Mouse (Mus musculus): Measurements from ENCODE around the gene Atf6.

The Atf6 gene

GRCm38 (mm10) chr1:170884390-170884789, 16.8 kb upstream of the Atf6 start:
- in situ Hi-C loops (cut with MboI, MseI) = no loop called here

GRCm38 (mm10) chr1:170882915-170883485, 15.4 kb upstream of the Atf6 start:
- in situ Hi-C loops (cut with MboI, MseI) = no loop called here

GRCm38 (mm10) chr1:170876906-170877305, 9.3 kb upstream of the Atf6 start:
- in situ Hi-C loops (cut with MboI, MseI) = no loop called here

GRCm38 (mm10) chr1:170875676-170876075, 8.1 kb upstream of the Atf6 start:
- in situ Hi-C loops (cut with MboI, MseI) = no loop called here

- in situ Hi-C loops (cut with MboI, MseI) = loop anchor here (25.0 kb wide), 1 partner anchor 1340 kb away; the partner anchor contains the start of genes Casq1 and Pea15a
Measured at GRCm38 (mm10) chr1:170871961-170872360, 4.4 kb upstream of the Atf6 start.

GRCm38 (mm10) chr1:170871402-170871801, 3.8 kb upstream of the Atf6 start:
- in situ Hi-C loops (cut with MboI, MseI) = loop anchor here (25.0 kb wide), 1 partner anchor 1341 kb away; the partner anchor contains the start of genes Casq1 and Pea15a

- in situ Hi-C loops (cut with MboI, MseI) = loop anchor here (25.0 kb wide), 1 partner anchor 1343 kb away; the partner anchor contains the start of genes Casq1 and Pea15a
Measured at GRCm38 (mm10) chr1:170868905-170869283, 1.3 kb upstream of the Atf6 start.

GRCm38 (mm10) chr1:170868107-170868904, 735 bp upstream of the Atf6 start:
- in situ Hi-C loops (cut with MboI, MseI) = loop anchor here (25.0 kb wide), 1 partner anchor 1344 kb away; the partner anchor contains the start of genes Casq1 and Pea15a

- in situ Hi-C loops (cut with MboI, MseI) = loop anchor here (25.0 kb wide), 1 partner anchor 1345 kb away; the partner anchor contains the start of genes Casq1 and Pea15a
Measured at GRCm38 (mm10) chr1:170866992-170867690, 430 bp downstream of the Atf6 start.

GRCm38 (mm10) chr1:170865406-170865805, 2.2 kb downstream of the Atf6 start:
- in situ Hi-C loops (cut with MboI, MseI) = loop anchor here (25.0 kb wide), 1 partner anchor 1347 kb away; the partner anchor contains the start of genes Casq1 and Pea15a

- in situ Hi-C loops (cut with MboI, MseI) = loop anchor here (25.0 kb wide), 1 partner anchor 1348 kb away; the partner anchor contains the start of genes Casq1 and Pea15a
Measured at GRCm38 (mm10) chr1:170864754-170865153, 2.8 kb downstream of the Atf6 start.

- in situ Hi-C loops (cut with MboI, MseI) = loop anchor here (25.0 kb wide), 1 partner anchor 1348 kb away; the partner anchor contains the start of genes Casq1 and Pea15a
Measured at GRCm38 (mm10) chr1:170864234-170864633, 3.3 kb downstream of the Atf6 start.

- in situ Hi-C loops (cut with MboI, MseI) = loop anchor here (25.0 kb wide), 1 partner anchor 1349 kb away; the partner anchor contains the start of genes Casq1 and Pea15a
Measured at GRCm38 (mm10) chr1:170863033-170863432, 4.5 kb downstream of the Atf6 start.

GRCm38 (mm10) chr1:170862435-170862717, 5.2 kb downstream of the Atf6 start:
- in situ Hi-C loops (cut with MboI, MseI) = loop anchor here (25.0 kb wide), 1 partner anchor 1350 kb away; the partner anchor contains the start of genes Casq1 and Pea15a

GRCm38 (mm10) chr1:170861671-170862434, 5.7 kb downstream of the Atf6 start:
- in situ Hi-C loops (cut with MboI, MseI) = loop anchor here (25.0 kb wide), 1 partner anchor 1350 kb away; the partner anchor contains the start of genes Casq1 and Pea15a

GRCm38 (mm10) chr1:170858872-170859271, 8.7 kb downstream of the Atf6 start:
- in situ Hi-C loops (cut with MboI, MseI) = loop anchor here (25.0 kb wide), 1 partner anchor 1353 kb away; the partner anchor contains the start of genes Casq1 and Pea15a

- in situ Hi-C loops (cut with MboI, MseI) = loop anchor here (25.0 kb wide), 1 partner anchor 1355 kb away; the partner anchor contains the start of genes Casq1 and Pea15a
Measured at GRCm38 (mm10) chr1:170857369-170857768, 10.2 kb downstream of the Atf6 start.

GRCm38 (mm10) chr1:170855056-170855760, 12.4 kb downstream of the Atf6 start:
- in situ Hi-C loops (cut with MboI, MseI) = loop anchor here (25.0 kb wide), 1 partner anchor 1357 kb away; the partner anchor contains the start of genes Casq1 and Pea15a

GRCm38 (mm10) chr1:170853604-170854003, 14.0 kb downstream of the Atf6 start:
- in situ Hi-C loops (cut with MboI, MseI) = loop anchor here (25.0 kb wide), 1 partner anchor 1359 kb away; the partner anchor contains the start of genes Casq1 and Pea15a
